Mouse (Mus musculus) heart, adult 2 months (tissue): Measurements from ENCODE around the gene Pitpnb. TPM values are rescaled to one million over a fixed set of nuclear protein-coding genes. Genes with fewer than 3 reads are reported as not detected.

ENCODE experiments used
- DNase-seq, 2 experiments: peaks; one replicate each; pipeline ENCODE4 v3.0.0; 2021
- H3K27ac ChIP-seq: fragments of 200-600 bp; 2 replicates; pipeline ENCODE4 v1.8.1; 2022
- H3K27me3 ChIP-seq: fragments of 200-500 bp; 2 replicates; pipeline ENCODE4 v1.6.1; 2012; ENCODE audit warnings: mild to moderate bottlenecking, low read length, inconsistent platforms, mixed read lengths; ENCODE audit not compliant: control insufficient read depth, insufficient read depth
- H3K36me3 ChIP-seq: fragments of 200-500 bp; 2 replicates; pipeline ENCODE4 v1.6.1; 2012; ENCODE audit warnings: low read length, inconsistent platforms; ENCODE audit not compliant: control insufficient read depth, insufficient read depth
- H3K4me1 ChIP-seq: fragments of 200-500 bp; 2 replicates; pipeline ENCODE4 v1.6.1; 2011; ENCODE audit warnings: low read length; ENCODE audit not compliant: control insufficient read depth, insufficient read depth
- H3K4me3 ChIP-seq: fragments of 200-600 bp; 2 replicates; pipeline ENCODE4 v1.8.1; 2022
- H3K79me2 ChIP-seq: fragments of 200-500 bp; replicated peaks from 2 replicates; pipeline ENCODE4 v1.6.1; 2012; ENCODE audit warnings: mild to moderate bottlenecking, inconsistent platforms, low read length, moderate library complexity, mixed read lengths; ENCODE audit not compliant: control insufficient read depth, insufficient read depth
- H3K9ac ChIP-seq: fragments of 200-500 bp; 2 replicates; pipeline ENCODE4 v1.6.1; 2012; ENCODE audit warnings: low read depth, mild to moderate bottlenecking, control low read depth, inconsistent platforms, low read length, mixed read lengths
- CTCF ChIP-seq: fragments of 200-600 bp; IDR thresholded peaks from 2 replicates; pipeline ENCODE4 v1.8.1; 2022; ENCODE audit warnings: antibody characterized with exemption, mild to moderate bottlenecking, moderate library complexity
- EP300 ChIP-seq: fragments of 200-500 bp; IDR thresholded peaks from 2 replicates; pipeline ENCODE4 v1.6.1; 2011; ENCODE audit warnings: low read depth, low read length, control low read depth; ENCODE audit not compliant: insufficient read depth
- POLR2A ChIP-seq: fragments of 200-500 bp; IDR thresholded peaks from 2 replicates; pipeline ENCODE4 v1.6.1; 2011; ENCODE audit warnings: mild to moderate bottlenecking, low read depth, low read length, control low read depth; ENCODE audit not compliant: insufficient read depth
- WGBS: fragments of 180-500 bp; shearing (Covaris S2); methylation state at CpG from one replicate; pipeline ENCODE4 v1.1.7; 2018; 5-methylcytosine and 5-hydroxymethylcytosine counted together
- intact Hi-C: fragments of 180-260 bp; cut with DNase I; formaldehyde crosslinking; loops from one replicate; pipeline ENCODE4 v1.15.1; 2025
- polyA plus RNA-seq: library from polyadenylated mRNA; depleted of rRNA; stranded (reverse); fragments of >200 nt; gene quantifications from 2 replicates; pipeline ENCODE4 v1.2.3, GENCODE M21; 2012
- total RNA-seq, 2 experiments: library from RNA; stranded (reverse); gene quantifications; 2 replicates each; pipeline ENCODE4 v1.2.3; 2021

Pitpnb gene
- total and polyA plus RNA-seq, 3 experiments, result 32.4 to 41.9 (median 39.4) TPM

GRCm38 (mm10) chr5:111291639-111292038 is 38.9 kb upstream of the Pitpnb start:
- Histone ChIP-seq H3K36me3 (no peaks in the 10 kb centered on the region), H3K4me1 (no peaks in the 10 kb centered on the region), H3K79me2 (no peaks in the 10 kb centered on the region), H3K9ac (no peak overlapping the region), H3K27me3 (no peaks in the 10 kb centered on the region), H3K27ac (no peak overlapping the region), H3K4me3 (no peak overlapping the region)
- 34% methylated on average over 10 of the region's 10 CpGs for WGBS
- DNase-seq, result no peak
- no peak for TF ChIP-seq POLR2A
- no peak for TF ChIP-seq EP300
- no peak for TF ChIP-seq CTCF
- intact Hi-C loops, result no loop called here

- intact Hi-C loops, result no loop called here
Measured at GRCm38 (mm10) chr5:111297801-111298200, 32.8 kb upstream of the Pitpnb start.

GRCm38 (mm10) chr5:111298706-111299105 is 31.9 kb upstream of the Pitpnb start:
- WGBS, result 64% methylated on average over 7 of the region's 7 CpGs
- no peak overlapping the region for H3K4me3 ChIP-seq
- H3K4me1 ChIP-seq, result no peaks in the 10 kb centered on the region
- intact Hi-C loops, result no loop called here
- H3K27ac ChIP-seq, result no peak overlapping the region
- H3K79me2 ChIP-seq, result no peaks in the 10 kb centered on the region
- no peaks in the 10 kb centered on the region for H3K36me3 ChIP-seq
- TF ChIP-seq POLR2A (no peak), EP300 (no peak), CTCF (no peak)
- no peaks in the 10 kb centered on the region for H3K27me3 ChIP-seq
- no peak for DNase-seq
- H3K9ac ChIP-seq, result no peak overlapping the region

More at GRCm38 (mm10) chr5:111297801-111298200, 32.8 kb upstream of the Pitpnb start:
- no peaks in the 10 kb centered on the region for H3K79me2 ChIP-seq
- H3K36me3 ChIP-seq, result no peaks in the 10 kb centered on the region
- TF ChIP-seq POLR2A, result no peak
- H3K27me3 ChIP-seq, result no peaks in the 10 kb centered on the region
- H3K9ac ChIP-seq, result no peak overlapping the region
- 81% methylated on average over 5 of the region's 5 CpGs for WGBS
- no peak overlapping the region for H3K4me3 ChIP-seq
- no peaks in the 10 kb centered on the region for H3K4me1 ChIP-seq
- no peak overlapping the region for H3K27ac ChIP-seq
- DNase-seq, result no peak

GRCm38 (mm10) chr5:111300776-111301175 is 29.8 kb upstream of the Pitpnb start:
- Histone ChIP-seq H3K4me3 (no peak overlapping the region), H3K27ac (no peak overlapping the region), H3K9ac (no peak overlapping the region), H3K4me1 (no peaks in the 10 kb centered on the region), H3K27me3 (no peaks in the 10 kb centered on the region), H3K79me2 (no peaks in the 10 kb centered on the region), H3K36me3 (no peaks in the 10 kb centered on the region)
- no peak for DNase-seq
- WGBS, result 72% methylated on average over 8 of the region's 8 CpGs
- intact Hi-C loops, result no loop called here
- no peak for TF ChIP-seq POLR2A
- no peak for TF ChIP-seq CTCF
- no peak for TF ChIP-seq EP300

DNA sequence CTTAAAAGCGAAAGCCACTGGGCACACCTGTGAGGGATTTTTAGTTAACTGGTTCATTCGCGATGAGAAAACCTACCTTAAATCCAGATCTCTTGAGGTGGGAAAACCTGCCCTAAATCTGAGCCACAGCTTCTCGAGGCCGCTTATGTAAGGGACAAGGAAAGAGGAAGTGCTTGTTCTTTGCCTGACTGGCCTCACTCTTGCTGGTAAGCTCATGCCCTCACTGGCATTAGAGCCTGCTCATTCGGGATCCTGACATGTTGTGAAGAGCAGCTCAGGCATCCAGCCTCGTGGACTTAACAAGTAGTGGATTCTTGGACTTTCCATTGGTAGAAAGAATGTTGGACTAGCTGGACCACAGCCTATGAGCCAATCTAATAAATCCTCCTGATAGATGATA is 28.8 kb upstream of the Pitpnb start:
- 67% methylated on average over 7 of the region's 7 CpGs for WGBS
- intact Hi-C loops, result no loop called here
- H3K36me3 ChIP-seq, result no peaks in the 10 kb centered on the region
- H3K9ac ChIP-seq, result no peak overlapping the region
- H3K4me3 ChIP-seq, result no peak overlapping the region
- H3K27ac ChIP-seq, result no peak overlapping the region
- no peaks in the 10 kb centered on the region for H3K4me1 ChIP-seq
- no peak for DNase-seq
- H3K79me2 ChIP-seq, result no peaks in the 10 kb centered on the region
- TF ChIP-seq CTCF (no peak), POLR2A (no peak), EP300 (no peak)
- no peaks in the 10 kb centered on the region for H3K27me3 ChIP-seq

- no peaks in the 10 kb centered on the region for H3K79me2 ChIP-seq
- H3K4me1 ChIP-seq, result no peaks in the 10 kb centered on the region
- WGBS, result 91% methylated on average over 3 of the region's 3 CpGs
- no peak overlapping the region for H3K4me3 ChIP-seq
- intact Hi-C loops, result no loop called here
- no peak overlapping the region for H3K27ac ChIP-seq
- H3K27me3 ChIP-seq, result no peaks in the 10 kb centered on the region
- no peak for DNase-seq
- no peaks in the 10 kb centered on the region for H3K36me3 ChIP-seq
- TF ChIP-seq CTCF (peak; percentile 39), POLR2A (no peak), EP300 (no peak)
- no peak overlapping the region for H3K9ac ChIP-seq
Measured at GRCm38 (mm10) chr5:111304730-111305129, 25.8 kb upstream of the Pitpnb start.
